Mouse (Mus musculus) ES-Bruce4 (cell line): ENCODE data around the gene Cyp27a1.

Source experiments
- CTCF ChIP-seq: IDR thresholded peaks from one replicate; pipeline ENCODE4 v1.8.1; 2011; ENCODE audit warnings: low read depth, low read length
- EP300 ChIP-seq: IDR thresholded peaks from 2 replicates; pipeline ENCODE4 v1.6.1; 2011; ENCODE audit warnings: low read depth, low read length; ENCODE audit not compliant: insufficient read depth
- POLR2A ChIP-seq: IDR thresholded peaks from one replicate; pipeline ENCODE4 v1.8.1; 2011; ENCODE audit warnings: low read length; ENCODE audit not compliant: insufficient read depth

DNA sequence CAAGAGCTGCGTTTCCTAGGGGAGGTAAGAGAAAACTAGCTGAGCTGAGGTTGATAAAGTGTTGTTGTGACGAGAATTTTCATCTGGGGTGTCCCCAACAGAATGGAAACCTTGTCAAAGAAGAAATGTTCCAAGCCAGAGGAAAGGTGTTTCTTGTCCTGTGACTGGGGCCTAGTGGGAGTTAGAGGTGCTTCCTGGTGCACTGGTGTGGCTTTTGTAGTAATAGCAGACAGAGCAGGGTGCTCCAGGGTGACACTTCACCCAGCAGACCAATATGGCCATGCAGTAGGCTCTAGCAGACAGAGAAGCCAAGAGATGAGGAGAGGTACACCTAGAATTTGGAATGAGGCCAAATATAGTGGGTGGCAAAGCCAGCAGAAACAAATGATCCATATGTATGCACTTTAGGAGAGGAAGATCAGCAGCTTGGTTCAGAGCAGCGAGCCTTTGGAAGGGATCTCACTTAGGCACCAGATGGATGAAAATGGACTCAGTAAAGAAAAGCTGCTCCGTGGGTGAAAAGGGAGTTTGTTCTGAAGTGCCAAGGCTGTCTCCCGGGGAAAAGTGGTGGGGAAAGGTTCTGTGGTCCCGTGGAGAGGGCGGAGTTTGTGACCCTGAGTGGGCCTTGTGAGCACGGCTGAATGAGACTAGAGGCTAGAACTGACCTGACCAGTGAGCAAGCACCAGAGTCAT lies 19.3 kb upstream of the Cyp27a1 start:
- no peak for TF ChIP-seq CTCF
- no peak for TF ChIP-seq EP300
- TF ChIP-seq POLR2A: no peak
